Mouse (Mus musculus): ENCODE measurements around the gene Timm50.
A peak's percentile ranks its signal among the peaks of the same experiment; 100 is the strongest.

Gene Timm50

GRCm38 (mm10) chr7:28321974-28322720 is 10.3 kb upstream of the Timm50 start:
- no peak for DNase-seq

GRCm38 (mm10) chr7:28318714-28319113 is 6.8 kb upstream of the Timm50 start:
- no peak for DNase-seq

DNA sequence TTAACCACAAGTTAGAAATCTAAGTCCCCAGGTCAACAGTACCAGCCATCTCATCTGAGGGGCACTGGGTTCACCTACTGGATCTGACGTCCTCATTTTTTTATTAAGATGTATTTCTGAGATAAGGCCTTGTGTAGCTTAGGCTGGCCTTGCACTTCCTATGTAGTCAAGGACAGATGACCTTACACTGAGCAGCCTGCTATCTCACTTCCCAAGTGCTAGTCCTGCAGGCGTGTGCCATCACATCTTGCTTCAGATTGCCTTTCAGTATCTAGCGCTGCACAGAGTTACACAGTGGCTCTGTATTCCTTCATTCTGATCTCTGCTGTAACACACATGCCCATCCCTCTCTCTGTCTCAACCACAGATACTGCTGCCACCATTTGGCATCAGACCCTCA is 6.2 kb upstream of the Timm50 start:
- DNase-seq: no peak

- DNase-seq: no peak
These were observed 534 bp downstream of the Timm50 start for GRCm38 (mm10) chr7:28311151-28311925.

GRCm38 (mm10) chr7:28309737-28310136 is 2.1 kb downstream of the Timm50 start:
- no peak for DNase-seq

GRCm38 (mm10) chr7:28306216-28306615 is 5.7 kb downstream of the Timm50 start:
- DNase-seq: no peak

DNA sequence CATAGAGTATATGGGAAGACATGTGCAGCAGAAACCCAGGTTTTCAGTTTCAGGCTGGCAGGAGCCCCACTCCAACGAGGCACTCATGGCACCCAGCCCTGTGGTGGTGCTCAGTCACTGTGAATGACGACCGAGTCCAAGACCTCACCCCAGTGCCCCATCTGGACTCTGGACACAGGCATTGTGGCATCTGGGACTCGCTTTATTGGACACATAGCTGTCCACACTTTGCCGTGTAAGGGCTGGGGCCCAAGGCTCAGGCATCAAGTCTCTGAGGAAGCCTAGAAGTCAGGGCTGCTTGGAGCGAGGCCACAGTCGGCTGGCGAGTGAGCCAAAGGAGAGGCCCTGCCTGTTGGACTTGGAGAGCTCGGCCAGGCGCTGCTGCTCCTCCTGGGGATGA is 6.2 kb downstream of the Timm50 start:
- no peak for DNase-seq

DNA sequence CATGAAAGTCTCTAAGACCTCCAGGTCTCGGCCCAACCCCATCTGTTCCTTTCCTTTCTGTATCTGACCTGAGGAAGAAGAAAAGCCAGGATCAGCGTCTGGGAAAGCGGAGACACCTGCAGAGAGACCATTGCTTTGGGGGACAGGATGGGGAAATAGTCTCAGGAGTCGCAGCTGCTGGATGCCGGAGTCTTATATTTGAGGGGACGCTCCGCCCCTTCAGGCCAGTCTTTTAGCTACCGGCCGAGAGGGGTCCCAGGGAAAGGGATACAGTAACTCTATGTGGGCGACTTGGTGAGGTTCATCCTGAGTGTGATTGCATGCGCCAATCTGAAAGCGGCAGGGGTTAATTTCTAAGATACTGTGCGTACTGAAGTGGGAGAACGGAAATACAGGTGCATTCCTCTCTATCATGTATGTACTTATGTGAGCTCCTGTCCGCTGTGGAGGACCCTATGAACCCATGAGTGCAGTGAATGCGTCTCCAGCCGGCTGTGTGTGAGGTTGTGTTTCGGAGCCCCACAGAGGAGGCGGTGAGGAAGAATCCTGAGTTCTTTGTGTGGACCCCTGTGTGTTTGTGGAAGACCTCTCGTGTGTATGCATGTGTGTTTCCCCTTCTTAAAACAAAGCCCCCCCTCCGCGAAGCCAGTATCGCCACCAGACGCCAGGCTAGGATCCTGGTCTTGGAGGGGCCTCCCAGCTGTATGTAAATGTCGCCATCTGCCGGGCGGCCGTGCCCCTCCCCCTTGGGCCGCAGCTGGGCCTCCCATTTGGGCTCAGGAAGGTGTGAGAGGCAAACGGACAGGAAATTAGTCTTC is 10.0 kb downstream of the Timm50 start, which contains the start of gene Dll3:
Dll3 (minus strand) TSS at position 623 of the 818 bp plus-strand sequence.
- peak; percentile 59 for DNase-seq

- peak; percentile 72 for DNase-seq
These were observed 12.8 kb downstream of the Timm50 start for GRCm38 (mm10) chr7:28298837-28299625.

- peak; percentile 38 for DNase-seq
These were observed 17.4 kb downstream of the Timm50 start for GRCm38 (mm10) chr7:28294481-28294880.

- no peak for DNase-seq
These were observed 21.0 kb downstream of the Timm50 start, which contains the start of gene Selenov for GRCm38 (mm10) chr7:28290638-28291590. TSS of gene Selenov (minus strand) at chr7:28291186.

DNA sequence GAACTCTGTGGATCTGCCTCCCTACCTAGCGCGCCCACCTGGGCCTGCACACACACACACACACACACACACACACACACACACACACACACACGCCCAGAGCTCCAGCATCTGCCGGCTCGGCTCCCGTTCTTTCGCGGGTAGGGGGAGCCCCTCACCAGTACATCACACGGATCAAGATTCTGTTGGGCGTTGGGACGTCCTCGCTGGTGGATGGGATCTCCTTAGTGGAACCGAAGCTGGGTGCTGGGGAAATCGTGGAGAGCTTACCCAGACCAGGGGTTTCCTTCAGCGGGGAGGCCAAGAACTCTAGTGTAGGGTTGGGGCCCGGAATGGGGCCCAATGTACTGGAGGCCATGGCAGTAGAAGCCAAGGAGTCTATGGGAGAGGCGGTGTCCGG is 21.7 kb downstream of the Timm50 start:
- no peak for DNase-seq

DNA sequence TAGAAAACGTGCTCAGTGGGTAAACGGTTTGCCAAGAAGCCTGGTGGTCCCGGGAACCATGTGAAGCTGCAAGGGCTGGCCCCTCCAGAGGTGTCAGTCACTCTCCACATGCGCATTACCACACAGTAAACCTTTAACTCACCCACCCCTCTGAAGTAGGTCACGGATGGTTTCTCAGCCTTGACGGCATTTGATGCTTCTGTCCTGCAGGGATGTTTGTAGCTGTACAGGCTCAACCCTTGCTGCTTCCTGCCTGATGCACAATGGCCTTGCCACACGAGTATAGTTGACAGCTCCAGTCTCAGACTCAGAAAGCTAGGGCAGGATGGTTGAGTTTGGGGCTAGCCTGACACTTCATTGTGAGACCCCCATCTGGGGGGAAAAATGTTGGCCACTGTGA is 31.2 kb downstream of the Timm50 start:
- DNase-seq: no peak

GRCm38 (mm10) chr7:28278279-28278652 is 33.6 kb downstream of the Timm50 start:
- DNase-seq: no peak

DNA sequence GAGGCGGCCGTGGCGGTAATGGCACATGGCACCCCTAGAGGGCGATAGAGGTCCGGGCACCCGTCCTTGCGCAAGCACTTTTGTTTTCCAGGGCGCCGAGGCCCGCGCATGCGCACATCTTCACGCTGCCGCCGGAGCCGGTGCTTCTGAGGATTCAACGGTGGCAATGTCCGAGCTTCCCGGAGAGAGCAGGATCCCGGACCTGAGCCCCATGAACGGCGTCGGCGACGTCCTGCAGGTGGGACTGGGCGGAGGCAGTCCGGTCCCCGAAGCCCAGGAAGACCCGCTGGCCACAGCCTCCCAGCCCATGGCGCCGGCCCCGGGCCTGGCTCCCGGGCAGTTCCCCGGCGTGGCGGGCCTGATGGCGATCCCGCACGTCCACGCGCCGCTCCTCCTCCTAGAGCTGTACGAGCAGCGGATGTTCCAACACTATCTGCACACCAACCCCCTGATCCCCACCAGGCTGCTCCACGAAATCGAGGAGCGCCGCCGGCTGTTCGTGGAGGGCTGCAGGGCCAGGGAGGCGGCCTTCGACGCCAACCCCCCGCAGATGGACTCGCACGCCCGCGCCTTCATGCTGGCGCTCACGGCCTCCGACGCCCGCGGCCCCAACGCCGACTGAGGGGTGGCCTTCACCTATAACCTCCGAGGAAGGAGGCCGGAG is 34.1 kb downstream of the Timm50 start, which contains the start of gene Eid2b:
Eid2b (plus strand) TSS at position 125 of the 664 bp plus-strand sequence.
- peak; percentile 96 for DNase-seq

GRCm38 (mm10) chr7:28277237-28277614 is 34.6 kb downstream of the Timm50 start:
- DNase-seq: no peak

DNA sequence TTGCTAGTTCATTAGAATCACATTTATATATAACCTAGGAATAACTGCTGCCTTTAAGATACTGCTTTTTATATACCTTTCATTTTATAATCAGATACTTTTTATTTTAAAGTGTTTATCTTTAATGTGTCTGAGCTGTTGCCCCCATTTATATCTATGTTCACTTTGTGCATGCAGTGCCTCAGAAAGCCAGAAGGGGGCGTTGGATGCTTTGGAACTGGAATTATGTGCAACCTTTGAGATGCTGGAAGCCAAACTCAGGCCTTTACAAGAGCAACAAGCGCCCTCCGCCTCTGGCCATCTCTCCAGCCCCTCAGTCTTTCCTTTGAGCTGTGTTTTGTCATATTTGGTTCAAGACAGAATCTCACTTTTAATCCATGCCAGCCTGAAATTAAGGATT is 40.1 kb downstream of the Timm50 start:
- no peak for DNase-seq

GRCm38 (mm10) chr7:28269355-28269754 is 42.5 kb downstream of the Timm50 start:
- DNase-seq: no peak

DNA sequence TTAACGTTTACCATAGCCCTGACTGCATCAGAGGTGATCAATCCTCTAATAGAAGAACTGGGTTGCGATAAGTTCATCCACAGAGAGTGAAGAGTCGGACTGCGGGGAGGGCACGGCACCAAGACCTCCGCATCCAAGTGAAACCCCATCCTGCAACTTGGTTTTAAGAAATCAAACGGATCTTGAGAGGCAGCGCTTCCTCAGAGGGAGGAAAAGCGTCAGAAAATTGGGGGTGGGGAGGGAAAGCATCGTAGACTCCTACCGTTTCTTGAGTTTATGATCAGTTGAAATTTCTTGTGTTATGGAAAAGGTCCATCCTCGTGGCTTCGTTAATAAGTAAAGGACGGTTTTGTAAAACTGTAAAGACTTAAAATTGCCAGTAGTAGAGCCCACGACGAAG is 43.3 kb downstream of the Timm50 start:
- no peak for DNase-seq

- peak; percentile 53 for DNase-seq
These were observed 43.8 kb downstream of the Timm50 start for GRCm38 (mm10) chr7:28268042-28268531.
